Mouse (Mus musculus): ENCODE measurements around the gene Sun1.

The Sun1 gene

DNA sequence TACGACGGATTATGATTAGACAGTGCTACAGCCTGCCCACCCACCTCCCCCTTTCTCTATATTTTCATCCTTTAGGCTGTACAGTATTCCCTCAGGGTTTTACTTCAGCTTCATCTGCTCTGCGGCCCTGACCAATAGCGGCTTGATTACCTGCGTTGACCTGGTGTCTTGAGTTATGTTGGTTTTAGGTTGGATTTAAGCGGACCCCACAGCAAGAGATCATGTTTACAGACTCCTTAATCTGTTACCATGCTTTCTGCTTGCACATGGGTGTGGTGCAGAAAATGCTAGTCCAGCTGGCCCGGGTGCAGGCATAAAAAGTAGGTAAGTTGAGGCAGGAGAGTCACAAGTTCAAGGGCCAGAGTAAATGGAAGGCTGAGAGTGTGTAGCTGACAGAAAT, 50.8 kb downstream of the Sun1 start:
- no peak for ATAC-seq (ENCODE audit: low TSS enrichment)

DNA sequence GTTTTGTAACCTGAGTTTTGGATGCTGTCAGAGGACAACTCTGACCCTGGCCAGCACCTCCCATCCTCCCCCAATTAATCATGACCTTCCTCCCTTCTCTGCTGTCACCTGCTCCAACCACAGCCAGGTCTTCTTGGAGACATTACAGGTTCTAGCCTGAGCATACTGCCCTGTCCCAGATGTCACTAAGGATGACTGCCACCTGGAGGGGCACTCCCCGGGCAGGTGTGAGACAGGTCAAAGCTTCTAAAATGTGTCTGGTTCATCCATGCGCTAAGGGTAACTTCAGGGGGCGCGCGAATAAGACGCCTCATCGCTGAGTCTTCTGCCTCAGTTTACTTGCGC, 51.3 kb downstream of the Sun1 start:
- peak; percentile 3; the same call in 1 of the 2 replicates for ATAC-seq (ENCODE audit: low TSS enrichment)

DNA sequence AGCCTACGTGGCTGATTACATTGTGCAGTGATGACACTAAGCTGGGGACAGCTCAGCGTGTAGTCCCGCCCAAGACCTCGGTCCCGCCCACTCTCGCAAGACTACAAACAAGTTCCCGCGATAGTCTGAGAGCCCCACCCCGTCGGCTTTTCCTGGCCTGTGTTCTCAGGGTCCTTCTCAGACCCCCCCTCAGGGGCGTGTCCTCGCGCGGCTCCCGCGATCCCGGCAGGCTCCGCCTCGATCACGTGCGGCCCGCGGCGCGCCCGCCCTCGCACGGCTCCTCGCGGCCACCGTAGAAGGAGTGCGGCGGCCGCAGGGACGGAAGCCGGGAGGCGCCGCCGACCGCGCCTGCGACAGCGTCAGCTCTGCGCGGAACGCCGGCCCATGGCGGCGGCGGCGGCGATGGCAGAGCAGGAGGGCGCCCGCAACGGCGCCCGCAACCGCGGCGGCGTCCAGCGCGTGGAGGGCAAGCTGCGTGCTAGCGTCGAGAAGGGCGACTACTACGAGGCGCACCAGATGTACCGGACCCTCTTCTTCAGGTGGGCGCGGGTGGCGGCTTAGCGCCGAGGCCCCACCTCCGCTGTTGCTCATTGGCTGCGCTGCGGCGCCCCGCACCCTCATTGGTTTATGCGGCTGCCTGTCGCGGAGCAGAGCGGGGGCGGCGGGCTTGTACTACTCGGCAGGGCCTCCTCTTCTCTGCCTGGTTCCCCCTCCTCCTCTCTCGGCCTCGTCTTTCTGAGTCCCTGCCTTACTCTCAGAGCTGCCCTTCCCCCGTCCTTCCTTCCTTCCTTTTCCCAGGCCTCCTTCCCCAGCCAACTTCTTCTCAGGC, 51.9 kb downstream of the Sun1 start, which contains the start of gene Get4:
Gene Get4 (plus strand): TSS at position 244 of the 829 bp plus-strand sequence.
- peak; percentile 88 for ATAC-seq (ENCODE audit: low TSS enrichment)

DNA sequence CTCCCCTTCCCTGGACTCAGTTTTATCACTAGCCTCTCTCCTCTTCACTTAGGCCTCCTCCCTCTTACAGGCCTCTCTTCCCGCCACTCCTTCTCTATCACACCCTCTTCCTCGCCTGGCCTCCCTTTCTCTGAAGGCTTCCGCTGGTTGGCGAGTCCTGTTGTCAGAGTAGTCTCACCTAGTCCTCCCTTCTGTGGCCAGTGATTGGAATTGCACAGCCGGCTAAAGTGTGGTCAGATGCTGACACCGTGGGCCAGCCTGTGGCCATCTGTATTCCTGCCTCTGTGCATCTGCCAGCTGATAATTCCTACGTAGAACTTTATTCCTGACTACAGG, 52.4 kb downstream of the Sun1 start:
- ATAC-seq (ENCODE audit: low TSS enrichment), result peak; percentile 7; the same call in 1 of the 2 replicates

DNA sequence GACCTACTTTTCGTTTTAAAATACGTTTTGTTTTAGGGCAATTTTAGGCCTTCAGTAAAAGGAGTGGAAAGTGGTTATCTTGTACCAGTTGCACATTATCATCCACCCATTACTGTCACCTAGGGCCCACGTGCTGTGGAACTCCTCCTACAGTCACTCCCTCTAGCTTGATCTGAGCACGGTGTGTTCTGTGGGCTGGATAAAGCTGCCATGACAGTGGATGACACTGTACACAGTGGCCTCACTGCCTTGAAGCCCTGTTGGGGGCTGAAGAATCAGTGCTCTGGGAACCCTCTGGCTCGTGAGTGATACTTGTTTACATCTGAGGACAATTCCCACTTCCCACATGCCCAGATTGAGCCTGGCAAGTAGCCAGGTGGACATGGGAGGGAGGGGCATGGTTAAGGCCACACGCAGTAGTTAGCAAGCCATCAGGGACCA, 52.9 kb downstream of the Sun1 start:
- no peak for ATAC-seq (ENCODE audit: low TSS enrichment)

DNA sequence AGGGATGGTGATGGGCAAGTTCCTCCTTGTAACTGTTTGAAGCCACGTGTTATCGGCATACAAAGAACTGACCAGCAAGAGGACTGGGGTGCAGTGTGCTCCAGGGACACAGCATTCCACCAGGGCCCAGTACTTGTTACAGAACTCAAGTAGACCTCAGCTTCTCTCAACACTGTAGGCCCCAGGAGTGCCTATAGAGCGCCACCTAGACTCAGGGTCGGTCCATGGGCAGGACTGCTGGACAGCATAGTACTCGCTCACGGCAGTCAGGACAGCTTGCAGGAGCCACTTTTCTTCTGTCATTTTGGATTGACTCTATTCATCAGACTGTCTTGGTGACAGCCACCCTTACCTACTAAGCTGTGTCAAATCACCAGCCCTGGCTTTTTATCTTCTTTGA, 54.5 kb downstream of the Sun1 start:
- no peak for ATAC-seq (ENCODE audit: low TSS enrichment)

DNA sequence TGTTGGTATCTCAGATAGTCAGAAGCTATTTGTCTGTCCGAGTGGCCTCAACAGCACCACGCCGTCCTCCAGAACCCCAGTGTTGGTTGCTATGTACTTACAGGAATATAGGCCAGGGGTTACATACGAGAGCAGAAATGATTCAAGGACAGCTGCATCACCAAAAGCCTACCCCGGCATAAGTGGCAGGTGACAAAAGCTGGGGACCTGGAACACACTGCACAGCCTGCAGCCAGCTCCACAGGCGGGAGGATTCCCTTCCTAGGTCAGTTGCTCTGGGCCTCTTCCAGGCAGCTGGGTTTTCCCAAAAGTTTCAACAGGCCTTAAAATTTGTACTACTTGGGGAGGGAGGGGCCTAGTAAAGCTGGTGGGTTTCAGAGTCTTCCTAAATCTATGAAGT, 55.3 kb downstream of the Sun1 start:
- ATAC-seq (ENCODE audit: low TSS enrichment), result no peak

DNA sequence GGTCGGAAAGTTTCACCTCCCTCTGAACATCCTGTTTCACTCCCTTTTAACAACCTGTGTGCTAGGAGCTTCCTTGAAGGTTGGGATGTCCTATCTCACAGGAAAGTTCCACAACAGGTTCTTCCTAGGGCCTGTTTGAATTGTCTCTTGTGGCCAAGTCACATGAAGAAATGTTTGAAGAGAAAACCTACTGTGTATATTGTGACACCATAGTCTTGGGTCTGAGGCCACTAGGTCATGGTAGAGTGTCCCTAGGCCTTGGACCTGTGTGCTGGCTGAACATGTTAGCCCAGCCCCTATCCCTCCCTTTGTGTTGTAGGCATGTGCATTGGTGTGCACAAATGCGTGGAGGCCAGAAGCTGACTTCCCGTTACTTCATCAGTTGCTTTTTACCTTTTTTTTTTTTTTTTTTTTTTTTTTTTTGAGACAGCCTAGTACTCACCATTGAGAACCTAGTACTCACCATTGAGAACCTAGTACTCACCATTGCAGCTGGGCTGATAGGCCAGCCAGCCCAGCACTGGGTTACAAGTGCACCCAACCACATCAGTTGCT, 55.9 kb downstream of the Sun1 start:
- ATAC-seq (ENCODE audit: low TSS enrichment), result no peak

DNA sequence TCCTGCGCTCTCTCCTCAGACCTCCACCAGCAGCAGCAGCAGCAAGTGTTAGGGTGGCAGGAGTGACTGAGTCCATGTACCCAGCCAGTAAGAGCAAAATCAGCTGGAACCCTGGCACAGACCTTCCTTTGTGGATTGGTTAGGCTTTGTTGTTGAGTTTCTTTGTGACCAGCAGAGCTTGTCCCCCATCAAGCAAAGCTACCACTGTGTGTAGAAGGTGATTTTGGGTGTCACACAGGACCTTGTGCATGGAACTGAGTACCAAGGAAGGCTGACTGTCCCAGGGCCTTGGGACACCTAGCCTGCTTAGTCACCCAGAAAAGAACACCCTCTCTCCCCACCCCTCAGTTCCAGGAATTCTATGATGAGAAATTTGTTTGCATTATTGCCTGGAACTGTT, 56.8 kb downstream of the Sun1 start:
- ATAC-seq (ENCODE audit: low TSS enrichment), result no peak

DNA sequence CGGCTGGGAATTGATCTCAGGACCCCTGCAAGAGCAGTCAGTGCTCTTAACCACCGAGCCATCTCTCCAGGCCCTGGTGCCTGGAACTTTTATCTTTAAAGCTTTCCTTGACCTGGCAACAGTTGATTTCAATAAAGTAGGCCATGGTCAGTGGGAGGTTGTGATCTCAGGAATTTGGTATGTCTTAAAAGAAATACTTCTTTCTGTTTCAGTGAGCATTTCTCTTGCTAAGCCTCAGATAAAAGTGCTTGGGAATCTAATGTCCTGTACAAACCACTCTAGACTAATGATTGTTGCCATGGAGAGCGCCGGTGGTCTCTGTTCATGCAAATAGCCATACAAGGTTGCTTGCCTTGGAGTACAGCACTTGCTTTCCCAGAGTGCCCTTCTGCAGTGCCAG, 57.4 kb downstream of the Sun1 start:
- ATAC-seq (ENCODE audit: low TSS enrichment), result no peak

DNA sequence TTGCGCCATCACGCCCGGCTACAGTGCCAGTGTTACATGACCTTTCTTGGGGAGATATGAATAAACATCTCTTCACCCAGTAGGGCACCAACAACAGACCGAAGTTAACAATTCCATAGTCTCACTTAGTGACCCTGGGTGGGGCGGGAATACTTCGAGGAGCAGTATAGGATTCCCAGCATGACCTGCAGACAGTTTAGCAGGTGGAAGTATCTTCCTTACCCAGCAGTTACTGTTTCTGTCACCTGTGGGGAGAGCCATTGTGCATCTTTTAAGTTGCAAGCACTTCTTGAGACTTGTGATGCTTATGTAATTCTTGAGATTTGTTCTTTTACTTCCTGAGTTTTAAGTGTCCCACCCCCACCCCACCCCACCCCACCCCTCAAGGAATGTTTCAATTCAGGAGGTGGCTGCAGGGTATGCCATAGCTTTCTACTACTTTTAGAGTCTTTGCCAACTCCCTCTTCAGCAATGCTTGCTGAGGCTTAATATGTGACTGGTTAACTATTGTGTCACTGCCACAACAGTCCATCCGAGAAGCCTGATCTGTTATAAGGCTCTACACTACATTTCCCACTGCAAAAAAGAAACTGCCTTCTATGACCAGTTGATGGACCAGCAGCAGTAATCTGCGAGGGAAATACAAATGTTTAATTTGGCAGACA, 58.1 kb downstream of the Sun1 start:
- no peak for ATAC-seq (ENCODE audit: low TSS enrichment)

DNA sequence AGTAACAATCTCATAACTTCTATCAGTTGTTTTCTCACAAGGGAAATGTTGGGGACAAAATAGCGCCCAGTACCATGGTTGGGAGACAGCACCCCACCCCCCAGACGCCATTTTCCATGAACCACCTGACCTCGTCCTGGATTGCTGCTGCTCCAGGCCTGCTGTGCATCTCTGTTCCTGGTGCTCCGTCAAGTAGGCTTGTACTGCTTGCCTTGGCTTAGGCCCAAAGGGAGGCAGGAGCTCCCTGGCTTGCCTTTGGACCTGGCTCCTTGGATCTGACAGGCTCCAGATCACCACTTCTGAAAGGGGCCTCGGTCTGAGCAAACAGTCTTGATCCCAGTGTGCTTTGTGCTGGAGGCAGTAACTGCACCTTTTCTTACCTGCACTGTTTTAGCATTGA, 59.4 kb downstream of the Sun1 start:
- no peak for ATAC-seq (ENCODE audit: low TSS enrichment)

DNA sequence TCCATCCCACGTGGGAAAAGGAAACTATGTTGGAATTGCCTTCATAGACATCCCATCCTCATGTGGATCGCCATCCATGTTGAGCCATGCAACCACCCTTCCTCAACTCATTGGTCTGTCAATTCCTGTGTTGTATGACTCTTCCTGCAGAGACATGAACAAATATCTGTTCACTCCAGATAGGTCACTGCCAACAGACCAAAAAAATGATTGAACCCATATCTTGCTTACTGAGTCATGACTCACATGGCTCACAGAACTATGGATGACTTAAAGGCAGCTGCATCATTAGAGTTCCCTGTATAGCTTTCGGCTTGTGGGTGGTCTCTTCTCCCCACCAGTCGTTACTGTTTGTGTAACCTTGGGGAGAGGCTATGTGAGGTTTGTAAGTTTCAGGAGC, 61.0 kb downstream of the Sun1 start:
- ATAC-seq (ENCODE audit: low TSS enrichment), result no peak

DNA sequence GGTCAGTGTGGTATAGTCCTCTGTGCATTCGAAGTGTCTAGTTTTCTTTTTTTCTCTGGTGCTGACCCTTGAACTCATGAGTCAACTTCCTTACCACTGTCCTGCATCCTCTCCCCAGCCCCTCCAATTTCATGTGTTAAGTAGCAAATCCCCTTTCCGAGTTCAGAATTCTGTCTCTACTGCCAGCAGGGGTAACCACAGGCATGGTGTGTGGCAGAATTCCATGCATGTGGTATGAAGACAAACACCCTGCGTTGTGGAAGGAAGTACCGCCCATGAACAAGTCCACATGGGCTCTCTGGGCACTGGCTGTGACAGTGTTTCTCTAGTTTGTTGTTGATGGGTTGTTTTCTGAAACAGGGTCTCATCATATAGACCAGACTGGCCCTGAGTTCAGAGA, 67.2 kb downstream of the Sun1 start:
- no peak for ATAC-seq (ENCODE audit: low TSS enrichment)

DNA sequence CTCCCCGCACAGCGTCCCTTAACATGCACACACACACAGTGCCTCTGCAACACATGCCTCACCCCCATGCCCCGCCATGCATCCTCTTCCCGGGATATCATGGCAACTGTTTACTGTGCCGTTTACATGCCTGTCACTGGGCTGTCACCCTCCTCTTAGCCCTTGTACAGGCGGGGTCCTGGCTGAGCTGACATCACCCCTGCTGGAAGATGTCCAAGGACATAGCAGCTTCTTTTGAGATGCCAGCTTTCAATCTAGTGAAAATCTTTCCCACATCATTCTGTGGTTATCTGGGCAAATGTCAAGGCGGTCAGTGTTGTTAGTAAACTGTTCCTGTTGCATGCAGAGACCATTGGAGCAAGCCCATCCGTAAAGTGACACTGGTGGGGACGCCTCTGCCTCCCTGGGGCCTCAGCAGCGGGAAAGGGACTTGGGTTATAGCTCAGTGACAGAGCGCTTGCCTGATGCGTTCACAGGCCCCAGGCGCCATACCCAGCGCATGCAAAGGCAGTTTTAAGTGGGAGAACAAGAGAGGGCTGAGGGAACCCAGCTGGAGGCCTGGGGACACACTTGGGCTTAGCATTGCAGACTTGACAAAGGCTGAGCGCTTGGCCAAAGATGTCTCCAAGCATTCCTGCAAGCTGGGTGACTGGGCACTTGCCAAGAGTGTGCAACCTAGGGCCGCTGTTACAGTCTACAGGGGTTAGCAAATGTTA, 70.5 kb downstream of the Sun1 start:
- ATAC-seq (ENCODE audit: low TSS enrichment), result no peak

DNA sequence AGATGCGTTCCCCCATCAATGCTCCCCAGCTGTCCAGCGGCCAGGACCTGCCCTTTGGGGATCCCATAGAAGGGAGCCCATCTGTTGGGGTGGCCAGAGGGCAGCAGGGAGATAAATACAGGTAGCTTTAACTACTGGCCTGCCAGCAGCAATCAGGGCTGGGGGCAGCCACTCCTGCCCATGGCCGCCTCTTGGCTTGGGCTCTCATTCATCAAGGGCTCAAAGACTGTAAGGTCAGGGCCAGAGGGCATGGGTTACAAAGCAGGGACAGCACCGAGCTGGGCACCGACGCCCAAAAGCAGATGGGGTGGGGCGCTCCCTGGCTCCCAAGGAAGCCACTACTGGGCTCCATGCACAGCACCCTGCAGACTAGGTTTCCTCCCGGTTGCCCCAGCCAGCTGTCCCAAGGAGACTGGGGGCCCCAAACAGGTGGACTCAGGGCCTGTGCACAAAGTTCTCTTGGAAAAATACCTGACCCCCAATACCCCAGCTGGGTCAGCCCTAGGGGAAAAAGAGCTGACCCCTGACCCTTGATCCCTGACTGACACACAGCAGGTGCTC, 71.6 kb downstream of the Sun1 start:
- no peak for ATAC-seq (ENCODE audit: low TSS enrichment)

DNA sequence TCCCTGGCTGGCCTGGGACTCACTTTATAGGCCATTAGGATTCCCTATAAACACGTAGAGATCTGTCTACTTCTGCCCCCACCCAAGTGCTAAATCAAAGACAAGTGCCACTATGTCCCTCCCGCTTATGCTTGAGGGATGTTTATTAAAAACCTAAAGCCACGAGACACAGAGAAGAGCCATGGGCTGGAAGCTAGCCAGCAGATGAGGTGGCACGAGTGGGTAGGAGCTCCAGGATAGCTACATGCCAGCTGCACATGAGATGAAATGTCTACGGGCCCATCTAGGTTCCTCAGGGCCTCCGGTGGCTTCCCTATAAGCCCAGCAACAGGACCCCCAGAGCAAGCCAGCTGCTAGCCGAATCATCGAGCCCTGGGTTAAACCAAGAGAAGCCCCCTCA, 76.8 kb downstream of the Sun1 start:
- ATAC-seq (ENCODE audit: low TSS enrichment), result peak; percentile 46; the same call in 1 of the 2 replicates

DNA sequence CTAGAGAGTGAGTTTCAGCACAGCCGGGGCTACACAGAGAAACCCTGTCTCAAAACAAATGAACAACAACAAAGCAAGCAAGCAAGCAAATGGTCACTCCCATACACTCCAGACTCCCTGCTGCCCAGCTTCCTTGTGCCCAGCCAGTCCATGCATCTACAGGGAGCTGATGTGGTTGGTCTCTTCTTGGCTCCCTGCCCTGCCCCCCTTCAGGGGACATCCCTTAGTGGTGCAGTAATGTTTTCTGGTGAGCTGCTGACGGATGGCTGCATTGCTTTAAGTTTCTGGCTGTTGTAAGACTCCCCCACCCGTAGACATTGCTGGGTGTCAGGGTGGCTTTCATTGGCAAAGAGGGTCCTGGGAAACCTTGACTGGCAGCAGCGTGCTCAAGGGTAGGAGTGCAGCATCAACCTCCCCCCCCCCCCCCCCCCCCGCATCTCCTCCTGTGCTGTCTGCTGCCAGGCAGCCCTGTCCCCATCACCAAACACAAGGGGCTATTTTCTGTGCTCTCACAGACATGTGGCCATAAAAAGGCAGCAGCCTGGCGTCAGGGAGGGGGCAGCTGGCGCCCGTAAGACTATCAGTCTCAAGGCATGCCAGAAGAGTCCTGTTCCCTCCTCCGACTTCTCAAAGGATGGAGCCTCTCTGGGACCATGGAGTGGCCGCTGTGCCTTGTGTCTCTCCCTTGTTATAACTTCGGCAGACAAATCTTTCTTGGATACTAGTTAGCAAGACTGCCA, 81.1 kb downstream of the Sun1 start:
- ATAC-seq (ENCODE audit: low TSS enrichment), result no peak

DNA sequence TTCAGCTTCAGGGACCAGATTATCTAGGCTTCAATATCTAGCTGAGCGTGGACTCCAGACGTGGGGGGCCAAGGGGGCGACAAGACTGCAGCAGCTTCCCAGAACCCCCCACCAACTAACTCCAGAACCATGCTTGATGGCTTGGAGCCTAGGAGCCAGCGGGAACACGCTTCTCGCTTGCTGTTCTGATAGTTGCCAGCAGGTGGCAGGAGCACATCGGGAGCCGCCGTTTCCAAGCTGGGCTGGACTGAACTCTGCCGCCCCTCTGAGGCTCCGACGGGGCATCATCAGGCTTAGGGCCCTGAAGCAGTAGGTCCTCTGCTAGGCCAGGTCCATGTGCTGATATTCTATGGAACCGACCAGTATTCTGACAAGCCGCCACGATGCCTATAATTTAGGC, 81.8 kb downstream of the Sun1 start:
- ATAC-seq (ENCODE audit: low TSS enrichment), result peak; percentile 45; the same call in 1 of the 2 replicates

DNA sequence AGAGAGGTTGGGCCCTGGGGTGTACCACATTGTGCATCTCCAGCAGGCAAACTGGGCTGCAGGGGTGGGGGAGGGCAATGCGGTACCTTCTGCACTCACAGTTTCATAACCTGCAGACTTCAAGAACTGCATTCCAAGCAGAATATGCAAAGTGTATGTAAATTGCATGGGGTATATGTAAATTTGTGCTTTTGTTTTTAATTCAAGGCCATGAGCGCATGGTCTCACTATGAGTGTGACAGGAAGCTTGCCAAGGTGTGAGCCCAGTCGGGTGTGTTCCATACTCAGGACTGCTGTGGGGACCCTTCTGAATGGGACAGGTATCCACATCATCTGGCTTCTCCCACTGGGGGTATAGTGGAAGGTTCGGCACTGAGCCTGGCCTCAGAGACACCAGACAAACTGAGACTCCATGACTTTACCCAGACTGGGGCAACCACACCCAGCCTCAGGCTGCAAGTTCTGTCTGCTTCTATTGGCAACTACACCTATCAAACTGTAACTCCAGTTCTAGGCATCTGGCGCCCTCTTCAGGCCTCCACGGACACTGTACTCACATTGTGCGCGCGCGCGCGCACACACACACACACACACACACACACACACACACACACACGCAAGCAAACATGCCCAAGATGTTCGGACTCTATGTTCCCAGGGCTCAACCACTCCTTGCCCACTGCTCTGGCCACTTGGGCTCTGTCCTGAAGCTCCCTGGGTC, 83.2 kb downstream of the Sun1 start:
- ATAC-seq (ENCODE audit: low TSS enrichment), result peak; percentile 28
